Mouse (Mus musculus) embryonic facial prominence, embryonic 15.5 days (tissue): ENCODE measurements around the gene Galns. TPM values are rescaled to one million over a fixed set of nuclear protein-coding genes. Genes with fewer than 3 reads are reported as not detected.

Experiments used
- ATAC-seq: fragments of 200-750 bp; cut with Nextera tagmentation; 2 replicates; pipeline ENCODE4 v1.8.0; 2017; ENCODE audit warnings: low read depth, moderate TSS enrichment; ENCODE audit not compliant: insufficient number of reproducible peaks, low FRiP score, low TSS enrichment
- H3K27ac ChIP-seq: fragments of 300-500 bp; sonication (generic); replicated peaks from 2 replicates; pipeline ENCODE4 v1.5.1; 2015; ENCODE audit warnings: mild to moderate bottlenecking, inconsistent platforms
- H3K27me3 ChIP-seq: fragments of 300-500 bp; sonication (generic); 2 replicates; pipeline ENCODE4 v1.6.1; 2015; ENCODE audit warnings: inconsistent platforms
- H3K36me3 ChIP-seq: fragments of 300-500 bp; sonication (generic); 2 replicates; pipeline ENCODE4 v1.6.1; 2015; ENCODE audit warnings: mild to moderate bottlenecking, inconsistent platforms
- H3K4me1 ChIP-seq: fragments of 300-500 bp; sonication (generic); 2 replicates; pipeline ENCODE4 v1.6.1; 2015; ENCODE audit warnings: inconsistent platforms
- H3K4me2 ChIP-seq: fragments of 300-500 bp; sonication (generic); replicated peaks from 2 replicates; pipeline ENCODE4 v1.6.1; 2015; ENCODE audit warnings: mild to moderate bottlenecking, inconsistent platforms
- H3K4me3 ChIP-seq: fragments of 300-500 bp; sonication (generic); replicated peaks from 2 replicates; pipeline ENCODE4 v1.5.1; 2015; ENCODE audit warnings: mild to moderate bottlenecking, inconsistent platforms
- H3K9ac ChIP-seq: fragments of 300-500 bp; sonication (generic); 2 replicates; pipeline ENCODE4 v1.6.1; 2015; ENCODE audit warnings: inconsistent platforms
- H3K9me3 ChIP-seq: fragments of 300-500 bp; sonication (generic); replicated peaks from 2 replicates; pipeline ENCODE4 v1.6.1; 2016; ENCODE audit warnings: inconsistent platforms
- WGBS: fragments of 180-500 bp; shearing (Covaris S2); methylation state at CpG from one replicate; pipeline ENCODE4 v1.1.7; 2015; 5-methylcytosine and 5-hydroxymethylcytosine counted together
- polyA plus RNA-seq: library from polyadenylated mRNA; unstranded; fragments of >200 nt; fragmentation: Nextera tagmentation; extraction: Ambion mirVana; gene quantifications from 2 replicates; pipeline ENCODE4 v1.2.1, GENCODE M21; 2015

Gene Galns
- polyA plus RNA-seq, 1 experiment from 2014 or later, result 11.3 TPM

DNA sequence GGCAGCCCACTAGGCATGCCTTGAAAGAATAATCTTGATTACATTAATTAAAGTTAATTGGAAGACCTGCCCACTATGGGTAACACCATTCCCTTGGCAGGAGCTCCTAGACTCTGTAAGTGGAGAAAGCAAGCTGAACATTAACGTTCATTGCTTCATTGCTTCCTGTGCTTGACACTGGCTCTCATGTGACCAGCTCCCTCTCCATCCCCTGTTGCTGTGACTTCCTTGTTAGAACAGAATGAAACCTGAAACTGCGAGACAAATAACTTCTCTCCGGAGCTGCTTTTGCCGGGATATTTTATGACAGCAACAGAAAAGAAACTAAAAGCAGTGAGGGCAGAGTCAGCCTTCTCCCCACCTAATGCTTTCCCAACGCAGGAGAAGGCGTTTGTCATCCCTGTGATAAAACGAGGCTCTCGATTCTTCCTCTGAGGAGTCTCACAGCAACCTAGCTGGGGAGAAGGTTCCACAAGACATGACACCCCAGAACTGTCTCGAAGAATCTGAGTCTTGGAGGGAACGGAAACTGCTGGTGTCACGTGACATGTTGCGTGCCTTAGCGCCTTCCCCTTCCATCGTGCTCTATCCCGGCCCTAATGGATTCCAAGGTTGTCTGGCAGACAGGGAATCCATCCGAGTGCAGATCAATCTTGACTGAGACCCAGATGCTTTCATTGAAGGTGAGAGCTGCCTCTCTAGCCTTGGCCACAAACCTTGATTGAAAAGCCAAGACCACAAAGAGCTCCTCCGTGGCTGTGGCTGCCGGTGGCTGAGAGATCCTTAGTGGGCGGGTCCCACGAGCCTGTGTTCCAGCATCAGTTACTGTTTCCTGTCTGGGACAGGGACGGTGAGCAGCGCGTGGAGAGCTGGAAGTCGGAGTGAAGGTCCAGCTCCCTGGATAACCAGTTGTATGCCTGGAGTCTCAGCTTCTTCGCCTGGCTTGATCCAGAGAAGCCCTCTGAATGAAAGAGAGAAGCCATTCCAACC, 46.6 kb downstream of the Galns start:
- no peaks in the 10 kb centered on the region for H3K27me3 ChIP-seq
- peaks cover 22% of the 10 kb centered on the region for H3K4me1 ChIP-seq
- 76% methylated on average over 25 of the region's 25 CpGs for WGBS
- H3K36me3 ChIP-seq, result peaks cover 4% of the 10 kb centered on the region
- 0 out of 2 replicates have a peak overlapping the region, but pooled peaks have one; percentile 17 for H3K27ac ChIP-seq
- no peak overlapping the region for H3K9ac ChIP-seq
- no peak overlapping the region for H3K4me3 ChIP-seq
- H3K9me3 ChIP-seq, result no peaks in the 10 kb centered on the region
- no peak for ATAC-seq
- no peak overlapping the region for H3K4me2 ChIP-seq

DNA sequence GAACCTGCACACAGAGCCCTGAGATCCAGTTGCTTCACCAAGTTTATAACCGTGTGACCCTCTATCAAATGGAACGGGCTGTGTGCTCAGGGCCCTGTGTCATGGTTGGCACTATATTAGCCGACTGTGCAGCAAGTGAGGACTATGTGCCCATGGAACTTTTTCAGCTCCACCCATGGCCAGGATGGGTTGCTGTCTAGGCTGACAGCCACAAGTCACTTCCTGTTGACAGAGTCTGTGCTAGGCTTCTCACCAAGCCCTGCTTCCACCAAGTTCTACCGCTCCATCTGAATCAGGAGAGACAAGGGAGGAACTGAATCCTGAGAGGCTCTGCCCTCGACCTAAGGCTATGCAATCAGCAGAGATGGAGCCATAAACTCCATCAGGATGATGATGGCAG, 50.1 kb downstream of the Galns start:
- ATAC-seq, result no peak
- H3K27me3 ChIP-seq, result no peaks in the 10 kb centered on the region
- H3K9ac ChIP-seq, result no peak overlapping the region
- H3K4me2 ChIP-seq, result no peak overlapping the region
- no peaks in the 10 kb centered on the region for H3K9me3 ChIP-seq
- H3K4me3 ChIP-seq, result no peak overlapping the region
- H3K4me1 ChIP-seq, result peaks cover 23% of the 10 kb centered on the region
- no peak overlapping the region for H3K27ac ChIP-seq
- H3K36me3 ChIP-seq, result no peaks in the 10 kb centered on the region
- 76% methylated on average over 5 of the region's 5 CpGs for WGBS

DNA sequence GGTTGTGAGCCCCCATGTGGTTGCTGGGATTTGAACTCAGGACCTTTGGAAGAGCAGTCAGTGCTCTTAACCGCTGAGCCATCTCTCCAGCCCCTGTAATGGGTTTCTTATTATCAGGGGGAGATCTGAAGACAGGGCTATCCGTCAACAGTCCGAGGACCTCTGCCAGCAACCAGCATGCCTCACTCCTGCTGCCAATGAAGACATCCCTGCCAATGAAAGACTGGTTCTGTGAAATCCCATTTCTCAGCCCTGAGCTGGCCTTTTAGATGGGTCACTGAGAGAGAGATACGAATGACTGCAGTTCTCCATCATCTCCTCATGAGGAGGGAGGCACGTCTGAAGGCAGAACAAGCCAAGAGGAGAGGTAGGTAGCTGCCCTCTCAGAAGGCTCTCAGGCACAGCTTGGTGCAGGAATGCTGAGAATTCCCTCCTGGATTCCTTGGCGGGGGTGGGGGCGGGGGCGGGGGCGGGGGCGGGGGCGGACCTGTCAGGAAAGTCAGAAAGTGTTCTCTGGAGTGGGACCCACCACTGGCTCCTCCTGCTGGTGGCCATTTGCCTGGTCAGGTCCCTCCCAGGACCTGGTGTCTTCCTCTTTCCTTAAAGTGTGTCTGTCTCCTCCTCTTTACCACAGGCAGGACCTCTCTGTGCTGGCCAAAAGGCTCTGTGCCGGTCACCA, 52.5 kb downstream of the Galns start:
- Histone ChIP-seq H3K4me3 (no peak overlapping the region), H3K9me3 (no peaks in the 10 kb centered on the region), H3K4me2 (no peak overlapping the region), H3K27me3 (no peaks in the 10 kb centered on the region), H3K9ac (no peak overlapping the region), H3K4me1 (peaks cover 36% of the 10 kb centered on the region), H3K27ac (no peak overlapping the region), H3K36me3 (no peaks in the 10 kb centered on the region)
- no peak for ATAC-seq
- WGBS, result 15% methylated on average over 12 of the region's 12 CpGs

DNA sequence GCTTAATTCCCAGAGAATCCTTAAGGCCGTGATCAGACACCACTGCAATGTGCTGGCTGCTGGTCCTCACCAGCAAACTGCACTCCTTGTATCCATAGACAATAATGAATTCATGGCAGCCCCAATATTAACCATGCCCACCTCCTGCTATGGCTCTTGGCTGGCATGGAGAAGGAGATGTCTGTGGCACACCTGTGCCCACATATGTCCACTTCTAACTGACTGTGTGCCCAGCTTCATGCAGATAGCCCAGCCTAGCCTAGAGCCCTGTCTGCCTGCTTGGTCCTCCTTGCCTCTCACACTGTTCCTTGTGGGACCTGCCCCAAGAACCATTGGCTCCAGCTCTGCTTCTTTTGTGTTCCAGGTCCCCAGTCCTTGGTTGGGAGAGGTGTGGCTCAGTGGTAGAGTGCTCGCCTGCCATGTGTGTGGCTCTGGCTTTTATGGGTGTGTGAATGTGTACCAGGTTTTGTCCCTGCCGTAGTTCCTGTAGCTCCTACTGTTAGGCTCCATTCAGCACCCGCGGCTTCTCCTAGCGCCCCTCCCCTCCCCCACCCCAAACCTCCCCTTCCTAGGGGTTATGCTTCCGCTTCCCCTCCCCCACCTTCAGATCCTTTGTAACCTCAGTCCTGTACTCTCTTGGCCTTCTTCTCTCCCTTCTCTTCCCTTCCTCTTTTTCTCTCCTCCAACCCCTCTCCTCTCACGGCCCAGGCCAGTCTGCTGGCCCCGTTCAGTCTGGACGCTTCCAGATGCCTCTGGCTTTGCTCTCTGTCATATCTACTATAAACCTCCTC, 53.8 kb downstream of the Galns start:
- Histone ChIP-seq H3K4me1 (peaks cover 36% of the 10 kb centered on the region), H3K4me2 (no peak overlapping the region), H3K9me3 (no peaks in the 10 kb centered on the region), H3K4me3 (no peak overlapping the region), H3K9ac (no peak overlapping the region), H3K36me3 (no peaks in the 10 kb centered on the region), H3K27me3 (no peaks in the 10 kb centered on the region), H3K27ac (peak overlapping the region; percentile 86; the same call in 1 of the 2 replicates)
- WGBS, result 41% methylated on average over 10 of the region's 10 CpGs
- ATAC-seq, result no peak

DNA sequence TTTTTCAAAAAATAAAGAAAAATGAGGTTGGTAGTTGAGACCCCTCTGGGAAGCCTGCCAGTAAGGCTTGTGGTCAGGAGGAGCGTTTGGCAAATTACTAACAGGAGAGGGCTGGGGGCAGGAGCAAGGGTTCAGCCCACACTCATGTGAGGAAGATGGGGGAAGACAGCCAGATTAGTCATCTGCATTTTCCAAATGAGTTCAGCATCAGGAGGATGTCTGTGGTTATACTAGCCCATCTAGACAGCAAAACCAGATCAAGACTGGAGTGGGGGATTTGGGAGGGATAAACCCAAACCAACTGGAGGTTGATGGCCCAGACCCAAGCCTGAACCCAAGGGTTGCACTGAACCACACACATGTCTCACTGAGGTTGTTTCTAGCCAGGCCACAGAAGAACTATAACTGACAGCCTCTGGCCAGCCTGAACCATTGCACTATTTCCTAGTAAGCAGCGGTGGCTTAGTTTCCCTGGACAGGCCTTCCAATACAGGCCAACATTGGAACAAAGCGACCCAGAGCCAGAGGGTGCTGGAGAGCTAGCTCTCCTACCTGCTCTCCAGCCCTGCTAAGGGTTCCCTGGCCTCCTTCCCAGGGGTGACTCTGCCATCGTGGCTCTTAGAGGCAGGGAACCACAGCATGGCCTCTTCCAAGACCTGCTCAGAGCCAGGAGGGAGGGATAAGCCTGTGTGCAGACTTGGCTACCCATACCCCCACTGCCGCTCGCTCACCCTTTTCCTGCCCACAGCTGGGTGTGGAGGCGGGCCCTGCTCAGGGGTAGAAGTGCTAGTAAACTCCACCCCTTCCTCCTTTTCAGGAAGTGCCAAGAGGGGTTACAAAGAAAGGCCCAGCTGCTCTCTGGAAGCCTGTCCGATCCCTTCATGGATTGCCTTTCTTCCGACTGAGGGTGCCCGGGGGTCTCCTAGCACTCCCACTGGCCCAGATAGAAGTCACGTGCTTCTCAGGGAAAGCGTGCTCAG, 54.9 kb downstream of the Galns start:
- peak; percentile 75 for ATAC-seq
- Histone ChIP-seq H3K27me3 (no peaks in the 10 kb centered on the region), H3K9me3 (no peaks in the 10 kb centered on the region), H3K9ac (no peak overlapping the region), H3K36me3 (no peaks in the 10 kb centered on the region), H3K4me3 (no peak overlapping the region), H3K4me1 (peaks cover 43% of the 10 kb centered on the region), H3K4me2 (peak overlapping the region; percentile 7; the same call in 1 of the 2 replicates), H3K27ac (peak overlapping the region; percentile 86)
- 48% methylated on average over 12 of the region's 12 CpGs for WGBS

DNA sequence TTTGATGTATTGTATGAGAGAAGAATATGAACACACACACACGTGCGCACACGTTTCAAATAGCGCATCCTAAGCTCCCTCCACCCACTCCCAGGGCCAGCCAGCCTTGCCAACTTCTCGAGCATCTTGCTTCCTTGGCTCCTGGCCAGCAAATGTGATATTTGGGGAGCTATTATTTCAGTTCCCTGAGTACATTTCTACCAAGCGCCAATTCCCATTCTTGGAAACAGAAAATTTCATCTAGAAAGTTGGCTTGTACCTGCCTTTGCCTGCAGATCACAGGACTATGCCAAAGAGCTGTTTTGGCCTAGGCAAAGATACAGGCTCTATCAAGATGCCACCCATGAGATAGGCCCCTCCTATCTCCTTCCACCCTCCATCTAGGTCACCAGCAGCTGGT, 56.5 kb downstream of the Galns start:
- H3K4me1 ChIP-seq, result peaks cover 48% of the 10 kb centered on the region
- ATAC-seq, result no peak
- H3K9ac ChIP-seq, result no peak overlapping the region
- 48% methylated on average over 6 of the region's 6 CpGs for WGBS
- H3K4me3 ChIP-seq, result no peak overlapping the region
- no peaks in the 10 kb centered on the region for H3K27me3 ChIP-seq
- no peak overlapping the region for H3K4me2 ChIP-seq
- no peaks in the 10 kb centered on the region for H3K36me3 ChIP-seq
- 0 out of 2 replicates have a peak overlapping the region, but pooled peaks have one; percentile 86 for H3K27ac ChIP-seq
- H3K9me3 ChIP-seq, result no peaks in the 10 kb centered on the region

DNA sequence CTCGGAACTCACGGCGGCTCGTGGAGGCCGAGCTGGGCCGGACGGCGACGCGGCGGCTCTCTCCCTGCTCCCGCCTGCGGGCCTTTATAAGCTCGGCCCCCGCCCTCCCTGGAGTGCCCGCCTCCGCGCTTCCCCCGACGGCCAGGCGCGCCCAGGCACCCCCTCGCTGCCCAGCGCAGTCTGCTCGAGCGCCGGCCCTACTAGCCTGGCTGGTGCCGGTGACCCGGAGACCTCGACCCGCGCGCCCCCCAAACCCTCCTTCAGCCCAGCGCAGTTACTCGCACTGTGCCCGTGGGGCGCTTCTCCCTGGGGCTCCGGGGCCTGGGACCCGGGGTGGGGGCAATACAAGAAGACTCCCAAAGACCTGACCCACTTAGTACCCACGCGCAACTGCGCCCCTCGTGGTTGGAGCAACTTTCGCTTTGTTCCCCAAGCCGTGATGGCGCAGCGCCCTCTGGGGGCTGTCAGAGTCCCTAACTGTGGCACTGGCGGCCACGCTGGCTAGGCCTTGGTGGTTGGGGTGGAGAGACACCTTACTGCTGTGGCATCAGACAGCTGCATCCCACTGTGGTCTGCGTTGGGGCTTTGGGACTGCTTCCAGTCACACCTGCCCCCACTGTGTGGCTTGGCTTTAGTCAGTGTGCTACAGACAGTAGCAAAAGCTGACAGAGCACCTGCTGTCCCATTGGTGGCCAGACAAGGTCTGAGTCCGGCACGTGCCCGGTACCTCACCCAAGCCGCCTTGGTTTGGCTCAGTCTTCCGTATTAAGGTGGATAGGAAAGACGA, 59.8 kb downstream of the Galns start, which contains the start of gene Piezo1:
Piezo1 (minus strand) TSS at position 65 of the 787 bp plus-strand sequence.
- peak within 1 kb of the TSS; percentile 92 for H3K27ac ChIP-seq
- peaks cover 60% of the 10 kb centered on the region for H3K4me1 ChIP-seq
- 11% methylated on average over 54 of the region's 56 CpGs for WGBS
- H3K4me2 ChIP-seq, result peak within 1 kb of the TSS; percentile 73
- H3K4me3 ChIP-seq, result peak within 1 kb of the TSS; percentile 77
- peak; percentile 81 for ATAC-seq
- H3K9me3 ChIP-seq, result no peaks in the 10 kb centered on the region
- no peaks in the 10 kb centered on the region for H3K36me3 ChIP-seq
- H3K27me3 ChIP-seq, result no peaks in the 10 kb centered on the region
- H3K9ac ChIP-seq, result peak within 1 kb of the TSS; percentile 80

DNA sequence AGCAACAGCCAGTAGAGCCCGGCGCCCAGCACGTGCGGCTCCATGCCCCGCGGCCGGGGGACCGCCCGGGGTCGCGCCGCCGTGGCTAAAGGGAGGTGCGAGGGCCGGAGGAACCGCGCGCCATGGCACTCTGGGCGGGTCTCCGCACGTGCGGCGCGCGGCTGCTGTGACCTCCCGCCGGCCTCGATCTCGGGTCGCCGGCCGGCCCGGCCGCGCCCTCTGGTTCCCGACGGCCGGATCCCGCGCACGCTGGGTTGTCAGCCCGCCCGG, 60.3 kb downstream of the Galns start:
- H3K9me3 ChIP-seq, result no peaks in the 10 kb centered on the region
- H3K27me3 ChIP-seq, result no peaks in the 10 kb centered on the region
- WGBS, result under 1% methylated on average over 43 of the region's 43 CpGs
- no peak; the same call in 1 of the 2 replicates for ATAC-seq
- H3K36me3 ChIP-seq, result no peaks in the 10 kb centered on the region
- peak overlapping the region; percentile 77 for H3K4me3 ChIP-seq
- H3K27ac ChIP-seq, result peak overlapping the region; percentile 92
- H3K4me2 ChIP-seq, result peak overlapping the region; percentile 73
- H3K9ac ChIP-seq, result peak overlapping the region; percentile 80
- peaks cover 59% of the 10 kb centered on the region for H3K4me1 ChIP-seq

DNA sequence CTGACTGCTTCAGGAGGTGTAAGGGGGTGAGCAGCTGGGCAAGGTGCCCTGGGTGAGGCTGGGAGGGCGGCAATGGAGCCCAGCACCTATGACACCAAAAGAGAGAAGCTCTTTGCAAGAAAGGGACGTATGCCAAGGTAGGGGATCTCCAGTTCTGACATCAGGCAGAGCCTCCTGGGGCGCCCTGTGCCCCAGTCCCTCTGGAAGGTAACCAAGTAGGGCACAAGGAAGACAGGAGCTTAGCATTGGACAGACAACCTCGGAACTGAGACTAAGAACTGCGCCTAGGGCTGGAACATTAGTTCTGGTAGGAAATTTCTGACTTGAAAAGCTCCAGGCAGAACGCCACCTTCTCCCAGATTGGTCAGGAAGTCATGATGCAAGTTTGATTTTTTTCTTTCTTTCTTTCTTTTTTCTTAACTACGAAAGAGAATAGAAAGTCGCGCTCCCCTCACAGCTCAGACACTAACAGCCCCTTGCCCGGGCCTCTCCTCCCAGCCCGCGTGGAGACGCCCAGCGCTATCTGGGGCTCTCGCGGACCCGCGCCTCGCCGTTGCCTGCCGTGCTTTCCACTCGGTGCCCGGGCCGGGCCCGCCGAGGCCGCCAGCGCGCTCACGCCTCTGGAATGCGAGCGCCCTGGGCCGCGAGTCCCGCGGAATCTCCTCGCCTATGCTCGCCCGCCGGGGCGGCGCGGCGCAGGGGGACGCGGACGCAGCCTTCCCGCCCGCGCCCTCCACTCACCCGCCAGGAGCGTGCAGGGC, 60.8 kb downstream of the Galns start:
- Histone ChIP-seq H3K27ac (peak overlapping the region; percentile 92), H3K4me2 (peak overlapping the region; percentile 73), H3K4me1 (peaks cover 54% of the 10 kb centered on the region), H3K9me3 (no peaks in the 10 kb centered on the region), H3K4me3 (peak overlapping the region; percentile 77), H3K36me3 (no peaks in the 10 kb centered on the region), H3K27me3 (no peaks in the 10 kb centered on the region), H3K9ac (peak overlapping the region; percentile 80)
- 2% methylated on average over 52 of the region's 52 CpGs for WGBS
- ATAC-seq, result peak; percentile 41
